Mouse (Mus musculus) neural tube, embryonic 14.5 days (tissue): ENCODE measurements around the gene Msl2. TPM values are rescaled to one million over a fixed set of nuclear protein-coding genes. Genes with fewer than 3 reads are reported as not detected.

Source experiments
- ATAC-seq: fragments of 200-750 bp; cut with Nextera tagmentation; 2 replicates; pipeline ENCODE4 v1.8.0; 2017; ENCODE audit warnings: low read depth, mild to moderate bottlenecking, moderate TSS enrichment, moderate library complexity
- H3K27ac ChIP-seq: fragments of 300-500 bp; sonication (generic); 2 replicates; pipeline ENCODE4 v1.5.1; 2014; ENCODE audit warnings: low read depth, mild to moderate bottlenecking, control low read depth, low read length, moderate library complexity, mixed read lengths
- H3K27me3 ChIP-seq: fragments of 300-500 bp; sonication (generic); 2 replicates; pipeline ENCODE4 v1.6.1; 2014; ENCODE audit warnings: low read length; ENCODE audit not compliant: control insufficient read depth, insufficient read depth
- H3K36me3 ChIP-seq: fragments of 300-500 bp; sonication (generic); 2 replicates; pipeline ENCODE4 v1.6.1; 2014; ENCODE audit warnings: low read length, mixed read lengths; ENCODE audit not compliant: control insufficient read depth, insufficient read depth
- H3K4me1 ChIP-seq: fragments of 300-500 bp; sonication (generic); 2 replicates; pipeline ENCODE4 v1.6.1; 2014; ENCODE audit warnings: low read length; ENCODE audit not compliant: control insufficient read depth, insufficient read depth
- H3K4me2 ChIP-seq: fragments of 300-500 bp; sonication (generic); 2 replicates; pipeline ENCODE4 v1.6.1; 2014; ENCODE audit warnings: mild to moderate bottlenecking, low read depth, low read length, control low read depth
- H3K4me3 ChIP-seq: fragments of 300-500 bp; sonication (generic); 2 replicates; pipeline ENCODE4 v1.5.1; 2014; ENCODE audit warnings: low read depth, low read length, control low read depth, mixed read lengths
- H3K9ac ChIP-seq: fragments of 300-500 bp; sonication (generic); replicated peaks from 2 replicates; pipeline ENCODE4 v1.6.1; 2014; ENCODE audit warnings: low read depth, mild to moderate bottlenecking, control low read depth, low read length, mixed read lengths
- H3K9me3 ChIP-seq: fragments of 300-500 bp; sonication (generic); 2 replicates; pipeline ENCODE4 v1.6.1; 2016; ENCODE audit warnings: low read length; ENCODE audit not compliant: control insufficient read depth
- WGBS: fragments of 180-500 bp; shearing (Covaris S2); extraction: QIAGEN DNeasy Blood & Tissue Kit; methylation state at CpG from one replicate; pipeline ENCODE4 v1.1.7; 2014; 5-methylcytosine and 5-hydroxymethylcytosine counted together
- polyA plus RNA-seq: library from polyadenylated mRNA; unstranded; fragments of >200 nt; fragmentation: Nextera tagmentation; extraction: Ambion mirVana; gene quantifications from 2 replicates; pipeline ENCODE4 v1.2.1, GENCODE M21; 2014

The Msl2 gene
- polyA plus RNA-seq, 1 experiment from 2014 or later, result 7.8 TPM

DNA sequence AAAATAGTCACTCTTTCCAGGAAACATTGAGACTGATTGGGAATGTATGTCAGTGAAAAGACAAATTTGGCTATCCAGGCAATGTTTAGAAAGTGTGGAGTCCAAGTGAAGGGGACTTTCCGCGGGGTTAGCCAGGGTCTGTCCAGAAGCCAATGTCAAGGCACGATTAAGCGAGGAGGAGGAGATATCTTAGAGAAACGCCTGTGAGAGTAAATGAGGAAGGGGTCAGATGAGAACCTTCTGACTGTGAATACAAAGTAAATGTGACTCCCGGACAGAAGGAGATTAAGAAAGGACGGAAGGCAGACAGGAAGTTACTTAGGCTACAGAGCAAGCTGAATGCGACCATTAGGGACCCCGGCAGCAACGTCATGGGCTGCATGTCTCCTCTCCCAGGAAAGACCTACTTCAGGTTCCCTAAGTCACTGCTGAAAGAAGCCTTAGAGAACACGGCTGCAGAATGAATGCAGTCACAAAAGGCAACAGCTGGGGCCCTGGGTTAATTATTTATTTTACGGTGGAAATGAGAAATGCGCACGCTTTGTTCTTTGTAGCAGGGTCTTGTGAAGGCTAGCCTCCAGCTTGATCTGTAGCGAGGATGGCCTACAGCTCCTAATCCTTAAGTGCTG, 28.1 kb upstream of the Msl2 start:
- Histone ChIP-seq H3K4me3 (no peak overlapping the region), H3K27ac (no peak overlapping the region), H3K36me3 (no peaks in the 10 kb centered on the region), H3K4me1 (no peaks in the 10 kb centered on the region), H3K9me3 (no peaks in the 10 kb centered on the region), H3K4me2 (no peak overlapping the region), H3K27me3 (no peaks in the 10 kb centered on the region), H3K9ac (no peak overlapping the region)
- WGBS, result 55% methylated on average over 15 of the region's 15 CpGs
- ATAC-seq, result no peak

DNA sequence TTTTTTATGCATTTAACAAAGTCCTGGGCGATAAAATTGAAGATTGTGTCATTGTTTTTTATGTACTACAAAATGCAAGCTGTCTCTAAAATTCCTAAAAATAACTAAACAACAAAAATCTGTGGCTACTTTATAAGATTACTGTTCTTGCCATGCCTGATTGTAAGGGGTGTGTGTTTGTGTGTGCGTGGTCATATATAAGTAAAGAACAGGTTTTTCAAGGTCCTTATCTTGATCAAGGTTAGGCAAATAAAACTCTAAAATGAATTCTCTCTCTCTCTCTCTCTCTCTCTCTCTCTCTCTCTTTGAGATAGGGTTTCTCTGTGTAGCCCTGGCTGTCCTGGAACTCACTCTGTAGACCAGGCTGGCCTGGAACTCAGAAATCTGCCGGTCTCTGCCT, 21.9 kb upstream of the Msl2 start:
- Histone ChIP-seq H3K4me2 (no peak overlapping the region), H3K27me3 (no peaks in the 10 kb centered on the region), H3K9ac (no peak overlapping the region), H3K27ac (no peak overlapping the region), H3K9me3 (no peaks in the 10 kb centered on the region), H3K4me3 (no peak overlapping the region), H3K4me1 (no peaks in the 10 kb centered on the region), H3K36me3 (no peaks in the 10 kb centered on the region)
- no peak for ATAC-seq
- whole genome bisulfite sequencing, result 93% methylated on average over 3 of the region's 3 CpGs

GRCm38 (mm10) chr9:101052691-101053090, 21.2 kb upstream of the Msl2 start:
- no peak for ATAC-seq
- 72% methylated on average over 6 of the region's 6 CpGs for WGBS
- Histone ChIP-seq H3K36me3 (no peaks in the 10 kb centered on the region), H3K4me1 (no peaks in the 10 kb centered on the region), H3K27ac (no peak overlapping the region), H3K9ac (no peak overlapping the region), H3K4me2 (no peak overlapping the region), H3K9me3 (no peaks in the 10 kb centered on the region), H3K4me3 (no peak overlapping the region), H3K27me3 (no peaks in the 10 kb centered on the region)

DNA sequence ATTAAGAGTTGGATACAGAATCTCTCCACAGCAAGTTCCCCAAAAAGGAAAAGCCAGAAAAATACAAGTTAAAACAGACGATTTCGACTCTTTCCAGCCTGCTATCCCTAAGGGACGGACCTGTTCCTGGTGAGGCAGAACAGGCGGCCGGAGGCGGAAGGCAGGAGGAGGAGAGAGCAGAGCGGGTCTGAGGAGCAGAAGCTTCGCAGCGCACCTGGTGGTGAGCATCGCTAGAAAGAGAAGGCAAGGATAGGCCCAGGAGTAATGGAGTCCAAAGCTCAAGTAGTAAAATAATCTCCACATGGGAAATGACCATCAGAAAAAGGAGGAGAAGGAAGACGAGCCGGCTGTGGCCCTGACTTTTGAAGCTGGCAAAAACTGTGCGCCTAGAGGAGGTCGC, 20.6 kb upstream of the Msl2 start:
- Histone ChIP-seq H3K9me3 (no peaks in the 10 kb centered on the region), H3K4me3 (no peak overlapping the region), H3K9ac (no peak overlapping the region), H3K27me3 (no peaks in the 10 kb centered on the region), H3K27ac (no peak overlapping the region), H3K4me1 (no peaks in the 10 kb centered on the region), H3K36me3 (no peaks in the 10 kb centered on the region), H3K4me2 (no peak overlapping the region)
- 76% methylated on average over 14 of the region's 14 CpGs for WGBS
- no peak for ATAC-seq

DNA sequence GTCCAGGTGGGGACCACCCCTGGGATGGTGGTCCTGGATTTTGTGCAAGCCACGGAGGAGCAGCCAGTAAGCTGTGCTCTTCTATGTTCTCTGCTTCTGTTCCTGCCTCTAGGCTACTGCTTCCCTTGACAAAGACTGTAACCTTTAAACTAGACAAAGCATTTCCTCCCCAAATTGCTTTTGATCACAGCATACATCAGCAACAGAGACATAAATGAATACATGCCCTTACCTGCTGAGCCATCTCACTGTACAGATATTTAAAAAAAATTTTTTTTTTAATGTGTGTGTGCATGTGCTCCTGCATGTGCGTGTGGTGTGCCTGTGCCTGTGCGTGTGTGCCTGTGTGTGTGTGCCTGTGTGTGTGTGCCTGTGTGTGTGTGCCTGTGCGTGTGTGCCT, 16.7 kb upstream of the Msl2 start:
- Histone ChIP-seq H3K4me1 (no peaks in the 10 kb centered on the region), H3K4me3 (no peak overlapping the region), H3K4me2 (no peak overlapping the region), H3K9ac (no peak overlapping the region), H3K27ac (no peak overlapping the region), H3K9me3 (no peaks in the 10 kb centered on the region), H3K27me3 (no peaks in the 10 kb centered on the region), H3K36me3 (no peaks in the 10 kb centered on the region)
- ATAC-seq, result no peak
- 89% methylated on average over 4 of the region's 4 CpGs for WGBS

DNA sequence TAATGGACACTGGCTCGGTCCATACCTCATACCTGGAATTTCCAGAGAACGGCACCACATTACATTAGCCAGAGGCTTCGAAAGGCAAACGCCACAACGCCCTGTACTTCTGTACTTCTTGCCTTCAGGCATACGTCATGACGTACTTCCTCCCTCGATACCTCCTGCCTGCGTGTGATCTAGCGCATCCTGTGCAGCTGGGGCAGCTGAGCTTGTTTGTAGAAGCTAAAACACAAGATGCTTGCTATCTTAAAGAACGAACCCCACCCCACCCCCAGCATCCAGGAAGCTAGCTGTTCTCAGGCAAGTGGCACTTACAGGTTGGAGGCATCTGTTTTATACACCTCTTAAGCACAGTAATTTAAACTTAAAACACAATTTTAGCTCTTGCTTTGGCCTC, 12.9 kb upstream of the Msl2 start:
- H3K4me3 ChIP-seq, result no peak overlapping the region
- H3K27me3 ChIP-seq, result no peaks in the 10 kb centered on the region
- 76% methylated on average over 11 of the region's 11 CpGs for WGBS
- H3K9me3 ChIP-seq, result no peaks in the 10 kb centered on the region
- H3K27ac ChIP-seq, result no peak overlapping the region
- no peak overlapping the region for H3K9ac ChIP-seq
- H3K36me3 ChIP-seq, result no peaks in the 10 kb centered on the region
- no peak overlapping the region for H3K4me2 ChIP-seq
- ATAC-seq, result no peak
- no peaks in the 10 kb centered on the region for H3K4me1 ChIP-seq

DNA sequence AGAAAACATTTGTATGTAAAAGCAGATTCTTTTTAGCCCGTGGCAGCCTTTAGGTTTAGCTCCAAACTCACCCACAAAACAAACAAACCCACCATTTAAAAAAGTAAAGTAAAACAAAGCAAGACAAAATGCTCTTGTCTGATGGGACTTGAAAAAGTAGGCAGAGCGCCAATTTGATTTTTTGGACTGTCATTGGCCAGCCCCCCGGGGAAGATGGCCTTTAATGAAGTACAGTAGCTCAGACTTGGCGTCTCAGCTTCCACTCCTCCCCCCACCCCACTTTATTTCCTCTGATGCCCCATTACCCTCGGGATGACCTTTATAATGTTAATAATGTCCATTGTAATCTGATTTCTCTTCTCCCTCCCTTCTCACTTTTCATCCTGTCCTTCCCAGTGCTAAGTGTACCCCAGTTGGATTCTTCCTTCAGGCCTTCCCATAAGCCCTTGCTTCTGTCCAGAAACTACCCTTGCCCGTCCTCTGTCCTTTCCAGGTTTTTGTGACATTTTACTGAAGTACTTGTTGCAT, 11.6 kb upstream of the Msl2 start:
- ATAC-seq, result no peak
- no peak overlapping the region for H3K4me2 ChIP-seq
- 49% methylated on average over 6 of the region's 6 CpGs for WGBS

GRCm38 (mm10) chr9:101065076-101065602, 8.8 kb upstream of the Msl2 start:
- no peaks in the 10 kb centered on the region for H3K36me3 ChIP-seq
- no peak for ATAC-seq
- H3K4me1 ChIP-seq, result no peaks in the 10 kb centered on the region
- 73% methylated on average over 3 of the region's 3 CpGs for WGBS
- no peak overlapping the region for H3K4me3 ChIP-seq
- no peak overlapping the region for H3K27ac ChIP-seq
- H3K9me3 ChIP-seq, result no peaks in the 10 kb centered on the region
- H3K9ac ChIP-seq, result no peak overlapping the region
- no peaks in the 10 kb centered on the region for H3K27me3 ChIP-seq
- H3K4me2 ChIP-seq, result no peak overlapping the region

More for the DNA sequence above, 11.6 kb upstream of the Msl2 start:
- H3K9ac ChIP-seq, result no peak overlapping the region
- no peaks in the 10 kb centered on the region for H3K9me3 ChIP-seq
- H3K27me3 ChIP-seq, result no peaks in the 10 kb centered on the region
- H3K36me3 ChIP-seq, result no peaks in the 10 kb centered on the region
- H3K4me1 ChIP-seq, result no peaks in the 10 kb centered on the region
- no peak overlapping the region for H3K27ac ChIP-seq
- no peak overlapping the region for H3K4me3 ChIP-seq

DNA sequence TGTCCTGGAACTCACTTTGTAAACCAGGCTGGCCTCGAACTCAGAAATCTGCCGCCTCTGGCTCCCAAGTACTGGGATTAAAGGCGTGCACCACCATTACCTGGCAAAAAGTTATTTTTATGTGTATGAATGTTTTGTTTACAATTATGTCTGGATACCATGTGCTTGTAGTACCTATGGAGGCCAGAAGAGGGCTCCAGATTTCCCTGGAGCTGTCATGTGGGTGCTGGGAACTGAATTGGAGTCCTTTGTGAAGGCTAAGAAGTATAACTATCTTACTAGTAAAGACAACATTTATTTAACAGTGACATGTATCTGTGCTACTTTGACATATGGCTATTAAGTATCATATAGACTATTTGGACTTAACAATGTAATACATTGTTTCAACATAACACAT, 4.1 kb upstream of the Msl2 start:
- H3K36me3 ChIP-seq, result no peaks in the 10 kb centered on the region
- 98% methylated on average over 3 of the region's 3 CpGs for WGBS

More for the DNA sequence above, 4.1 kb upstream of the Msl2 start:
- Histone ChIP-seq H3K4me1 (no peaks in the 10 kb centered on the region), H3K27ac (no peak overlapping the region), H3K4me3 (no peak overlapping the region), H3K9ac (no peak overlapping the region), H3K9me3 (no peaks in the 10 kb centered on the region), H3K4me2 (no peak overlapping the region), H3K27me3 (no peaks in the 10 kb centered on the region; the same call in 1 of the 2 replicates)
- no peak for ATAC-seq
